Mouse (Mus musculus) naive thymus-derived CD4-positive, alpha-beta T cell, adult 2 months (primary cell): ENCODE results near the gene Hnrnpl.

Source experiments
- DNase-seq: peaks from one replicate; pipeline ENCODE4 v3.0.0-alpha.2; 2011; ENCODE audit warnings: low read depth

The Hnrnpl gene

GRCm38 (mm10) chr7:28808221-28808941 is at the start of gene Hnrnpl:
Gene Hnrnpl (plus strand): TSS chr7:28808541.
- peak; percentile 84 for DNase-seq

- DNase-seq = no peak
Measured at GRCm38 (mm10) chr7:28758623-28759022, 49.7 kb upstream of the Hnrnpl start.

- no peak for DNase-seq
Measured at GRCm38 (mm10) chr7:28761907-28762306, 46.4 kb upstream of the Hnrnpl start.

GRCm38 (mm10) chr7:28765211-28765610 is 43.1 kb upstream of the Hnrnpl start:
- DNase-seq = no peak

- peak; percentile 98 for DNase-seq
Measured at GRCm38 (mm10) chr7:28766173-28766879, 42.0 kb upstream of the Hnrnpl start, which contains the start of gene Sirt2. Gene Sirt2 (plus strand): TSS chr7:28766735.

- DNase-seq = peak; percentile 48
Measured at GRCm38 (mm10) chr7:28766910-28767309, 41.4 kb upstream of the Hnrnpl start.

GRCm38 (mm10) chr7:28767462-28767965 is 40.8 kb upstream of the Hnrnpl start, which contains the start of gene Nfkbib:
Gene Nfkbib (minus strand): TSS chr7:28767512.
- no peak for DNase-seq

- no peak for DNase-seq
Measured at GRCm38 (mm10) chr7:28769414-28769958, 38.9 kb upstream of the Hnrnpl start.

GRCm38 (mm10) chr7:28770309-28770708 is 38.0 kb upstream of the Hnrnpl start:
- DNase-seq = no peak

- no peak for DNase-seq
Measured at GRCm38 (mm10) chr7:28771867-28772266, 36.5 kb upstream of the Hnrnpl start.

- no peak for DNase-seq
Measured at GRCm38 (mm10) chr7:28773163-28773562, 35.2 kb upstream of the Hnrnpl start.

- DNase-seq = no peak
Measured at GRCm38 (mm10) chr7:28774164-28774563, 34.2 kb upstream of the Hnrnpl start.

- no peak for DNase-seq
Measured at GRCm38 (mm10) chr7:28775129-28775528, 33.2 kb upstream of the Hnrnpl start.

GRCm38 (mm10) chr7:28778825-28779224 is 29.5 kb upstream of the Hnrnpl start:
- no peak for DNase-seq

GRCm38 (mm10) chr7:28780067-28780658 is 28.2 kb upstream of the Hnrnpl start:
- DNase-seq = peak; percentile 94

- no peak for DNase-seq
Measured at GRCm38 (mm10) chr7:28780857-28781256, 27.5 kb upstream of the Hnrnpl start.

GRCm38 (mm10) chr7:28781261-28781663 is 27.1 kb upstream of the Hnrnpl start:
- DNase-seq = peak; percentile 93

- no peak for DNase-seq
Measured at GRCm38 (mm10) chr7:28785161-28785560, 23.2 kb upstream of the Hnrnpl start.

GRCm38 (mm10) chr7:28787884-28788283 is 20.5 kb upstream of the Hnrnpl start:
- no peak for DNase-seq

- peak; percentile 67 for DNase-seq
Measured at GRCm38 (mm10) chr7:28788307-28789195, 19.8 kb upstream of the Hnrnpl start, which contains the start of gene Rinl. Gene Rinl (plus strand): TSS chr7:28788969.

- DNase-seq = no peak
Measured at GRCm38 (mm10) chr7:28789235-28789634, 19.1 kb upstream of the Hnrnpl start.
